Mouse (Mus musculus) testis, adult 2 months (tissue): ENCODE results near the gene Pkhd1. TPM values are rescaled to one million over a fixed set of nuclear protein-coding genes. Genes with fewer than 3 reads are reported as not detected.
A peak's percentile ranks its signal among the peaks of the same experiment; 100 is the strongest.

Source experiments
- H3K27ac ChIP-seq: fragments of 200-500 bp; 2 replicates; pipeline ENCODE4 v1.5.1; 2012; ENCODE audit warnings: low read depth, low read length; ENCODE audit not compliant: control insufficient read depth, insufficient read depth
- H3K27me3 ChIP-seq: fragments of 200-500 bp; 2 replicates; pipeline ENCODE4 v1.6.1; 2012; ENCODE audit warnings: mild to moderate bottlenecking, low read length, moderate library complexity; ENCODE audit not compliant: control insufficient read depth, insufficient read depth
- H3K36me3 ChIP-seq: fragments of 200-500 bp; 2 replicates; pipeline ENCODE4 v1.6.1; 2012; ENCODE audit warnings: mild to moderate bottlenecking, low read length; ENCODE audit not compliant: control insufficient read depth, insufficient read depth
- H3K4me1 ChIP-seq: fragments of 200-500 bp; 2 replicates; pipeline ENCODE4 v1.6.1; 2012; ENCODE audit warnings: low read length; ENCODE audit not compliant: control insufficient read depth, insufficient read depth
- H3K4me3 ChIP-seq: fragments of 200-500 bp; 2 replicates; pipeline ENCODE4 v1.5.1; 2012; ENCODE audit warnings: low read depth, mild to moderate bottlenecking, low read length, moderate library complexity, mixed read lengths; ENCODE audit not compliant: control insufficient read depth
- CTCF ChIP-seq: fragments of 200-500 bp; IDR thresholded peaks from 2 replicates; pipeline ENCODE4 v1.5.1; 2012; ENCODE audit warnings: low read depth, mild to moderate bottlenecking, inconsistent platforms, low read length, moderate library complexity; ENCODE audit not compliant: control insufficient read depth, insufficient read depth, insufficient replicate concordance
- POLR2A ChIP-seq: fragments of 200-500 bp; IDR thresholded peaks from 2 replicates; pipeline ENCODE4 v1.6.1; 2012; ENCODE audit warnings: low read depth, mild to moderate bottlenecking, inconsistent platforms, low read length, moderate library complexity; ENCODE audit not compliant: control insufficient read depth
- polyA plus RNA-seq: library from polyadenylated mRNA; depleted of rRNA; stranded (reverse); fragments of >200 nt; gene quantifications from 2 replicates; pipeline ENCODE4 v1.2.3, GENCODE M21; 2012

Pkhd1 gene
- polyA plus RNA-seq, 1 experiment = 0.02 TPM

DNA sequence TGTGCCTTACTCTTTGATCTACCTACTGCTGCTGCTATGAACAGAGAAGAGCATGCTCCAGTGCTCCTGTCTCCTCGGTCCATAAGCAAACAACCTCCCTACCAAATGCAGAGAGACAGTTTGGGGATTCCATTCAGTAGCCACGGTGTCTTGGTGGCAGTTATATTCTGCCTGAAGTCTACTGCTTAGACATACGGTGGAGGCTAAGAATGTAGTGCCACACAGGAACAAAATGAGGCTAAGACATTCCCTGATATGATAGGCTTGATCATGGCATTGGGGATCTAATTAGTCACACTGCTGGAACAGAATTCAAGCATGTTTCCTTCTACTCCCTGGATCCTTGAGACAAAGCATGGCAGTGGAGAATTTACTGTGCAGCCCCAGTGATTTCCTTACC lies 48.4 kb downstream of the Pkhd1 start:
- Histone ChIP-seq H3K27me3 (no peaks in the 10 kb centered on the region), H3K27ac (no peak overlapping the region), H3K36me3 (no peaks in the 10 kb centered on the region), H3K4me3 (no peak overlapping the region), H3K4me1 (no peaks in the 10 kb centered on the region)
- no peak for TF ChIP-seq POLR2A
- TF ChIP-seq CTCF = no peak

- no peak overlapping the region for H3K27ac ChIP-seq
- TF ChIP-seq CTCF = no peak
- TF ChIP-seq POLR2A = no peak
- H3K4me1 ChIP-seq = no peaks in the 10 kb centered on the region
- H3K27me3 ChIP-seq = no peaks in the 10 kb centered on the region
- no peaks in the 10 kb centered on the region for H3K36me3 ChIP-seq
- no peak overlapping the region for H3K4me3 ChIP-seq
Observed at GRCm38 (mm10) chr1:20558443-20558842, 59.4 kb downstream of the Pkhd1 start.

DNA sequence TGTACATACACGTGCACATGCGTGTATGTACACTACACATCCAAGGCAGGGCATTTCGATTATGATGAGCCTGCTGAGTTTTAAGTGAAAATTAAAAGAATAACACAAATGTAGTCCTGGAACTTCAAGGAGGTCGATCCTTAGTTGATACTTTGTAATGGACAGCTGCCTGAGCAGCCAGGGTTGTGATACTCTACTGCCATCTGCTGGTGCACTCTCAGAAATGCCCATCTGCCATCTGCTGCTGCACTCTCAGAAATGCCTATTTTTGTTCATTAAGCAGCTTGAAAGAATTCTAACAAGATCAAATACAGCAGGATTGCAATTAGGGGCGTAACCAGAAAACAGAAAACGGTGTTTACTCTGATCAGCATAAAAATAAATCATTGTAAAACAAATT lies 63.5 kb downstream of the Pkhd1 start:
- no peaks in the 10 kb centered on the region for H3K27me3 ChIP-seq

GRCm38 (mm10) chr1:20551334-20551733 lies 66.5 kb downstream of the Pkhd1 start:
- Histone ChIP-seq H3K4me1 (no peaks in the 10 kb centered on the region), H3K4me3 (no peak overlapping the region), H3K27me3 (no peaks in the 10 kb centered on the region), H3K36me3 (no peaks in the 10 kb centered on the region), H3K27ac (no peak overlapping the region)
- no peak for TF ChIP-seq POLR2A
- TF ChIP-seq CTCF = no peak

More for the DNA sequence above, 63.5 kb downstream of the Pkhd1 start:
- H3K4me1 ChIP-seq = no peaks in the 10 kb centered on the region
- H3K27ac ChIP-seq = no peak overlapping the region
- no peak overlapping the region for H3K4me3 ChIP-seq
- TF ChIP-seq CTCF (peak; percentile 33; the same call in 1 of the 2 replicates), POLR2A (no peak)
- no peaks in the 10 kb centered on the region for H3K36me3 ChIP-seq

GRCm38 (mm10) chr1:20544526-20544925 lies 73.3 kb downstream of the Pkhd1 start:
- no peak for TF ChIP-seq CTCF
- TF ChIP-seq POLR2A = no peak
- no peaks in the 10 kb centered on the region for H3K27me3 ChIP-seq
- no peak overlapping the region for H3K27ac ChIP-seq
- H3K4me1 ChIP-seq = no peaks in the 10 kb centered on the region
- H3K36me3 ChIP-seq = no peaks in the 10 kb centered on the region
- no peak overlapping the region for H3K4me3 ChIP-seq

GRCm38 (mm10) chr1:20513364-20514084 lies 104.3 kb downstream of the Pkhd1 start:
- no peaks in the 10 kb centered on the region for H3K27me3 ChIP-seq
- no peak overlapping the region for H3K27ac ChIP-seq
- TF ChIP-seq CTCF (no peak; the same call in 1 of the 2 replicates), POLR2A (no peak)
- no peaks in the 10 kb centered on the region for H3K36me3 ChIP-seq
- no peaks in the 10 kb centered on the region for H3K4me1 ChIP-seq
- no peak overlapping the region for H3K4me3 ChIP-seq

- no peaks in the 10 kb centered on the region for H3K27me3 ChIP-seq
- H3K27ac ChIP-seq = no peak overlapping the region
- TF ChIP-seq CTCF (no peak), POLR2A (no peak)
- H3K36me3 ChIP-seq = no peaks in the 10 kb centered on the region
- H3K4me1 ChIP-seq = no peaks in the 10 kb centered on the region
- H3K4me3 ChIP-seq = no peak overlapping the region
Observed at GRCm38 (mm10) chr1:20498965-20499364, 118.9 kb downstream of the Pkhd1 start.

DNA sequence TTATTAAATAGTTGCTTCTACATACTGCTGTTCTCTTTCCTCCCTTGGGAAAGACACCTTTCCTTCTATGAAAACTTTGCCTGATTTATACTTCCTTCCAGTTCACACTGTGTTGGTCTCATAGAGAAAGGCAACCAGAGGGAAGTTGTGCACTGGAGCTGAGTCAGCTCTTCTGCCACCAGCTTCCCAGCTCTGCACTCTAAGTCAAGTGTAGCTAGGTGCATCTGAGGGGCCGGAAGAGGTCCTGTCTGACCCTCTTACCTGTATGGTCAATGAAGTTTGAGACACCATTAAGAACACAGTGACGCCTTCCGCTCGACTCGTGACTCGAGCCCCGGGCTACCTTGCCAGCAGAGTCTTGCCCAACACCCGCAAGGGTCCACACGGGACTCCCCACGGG lies 131.8 kb downstream of the Pkhd1 start:
- TF ChIP-seq POLR2A = no peak
- TF ChIP-seq CTCF = no peak
- Histone ChIP-seq H3K4me3 (no peak overlapping the region), H3K27me3 (no peaks in the 10 kb centered on the region), H3K27ac (no peak overlapping the region), H3K4me1 (no peaks in the 10 kb centered on the region), H3K36me3 (no peaks in the 10 kb centered on the region)

- Histone ChIP-seq H3K4me1 (no peaks in the 10 kb centered on the region; the same call in 1 of the 2 replicates), H3K4me3 (no peak overlapping the region)
Observed at GRCm38 (mm10) chr1:20481843-20482242, 136.0 kb downstream of the Pkhd1 start.

More at GRCm38 (mm10) chr1:20481843-20482242, 136.0 kb downstream of the Pkhd1 start:
- Histone ChIP-seq H3K27ac (no peak overlapping the region), H3K36me3 (no peaks in the 10 kb centered on the region), H3K27me3 (no peaks in the 10 kb centered on the region)
- no peak for TF ChIP-seq POLR2A
- TF ChIP-seq CTCF = no peak
